Mouse (Mus musculus): ENCODE measurements around the gene Smg5. TPM values are rescaled to one million over a fixed set of nuclear protein-coding genes. Genes with fewer than 3 reads are reported as not detected.

The Smg5 gene
- polyA plus RNA-seq, 1 experiment from 2014 or later: 53.9 TPM

DNA sequence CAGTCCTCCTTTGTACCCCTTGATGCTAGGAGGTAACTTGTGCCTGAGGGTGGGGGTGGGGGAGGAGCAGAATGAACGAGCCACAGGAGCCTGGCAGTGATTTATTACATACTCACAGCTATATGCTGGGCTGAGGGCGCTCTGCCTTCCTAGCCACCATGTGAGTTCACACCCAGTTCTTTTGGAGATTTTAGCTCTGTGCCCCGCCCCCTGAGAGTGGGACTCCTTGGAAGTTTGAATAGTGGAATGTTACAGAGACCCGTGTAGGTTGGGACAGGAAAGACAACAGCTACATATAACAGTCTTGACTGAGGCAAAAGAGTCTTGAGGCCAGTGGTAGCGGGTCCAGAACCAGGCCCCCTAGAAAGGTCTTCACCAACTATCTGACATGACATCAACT is 7.1 kb upstream of the Smg5 start:
- Histone ChIP-seq H3K4me2 (no peak overlapping the region), H3K4me1 (replicated peaks) (peaks cover 14% of the 10 kb centered on the region), H3K4me3 (no peak overlapping the region), H3K9ac (no peak overlapping the region), H3K27ac (ENCODE audit: poor library complexity, severe bottlenecking) (no peak overlapping the region), H3K27me3 (replicated peaks) (no peaks in the 10 kb centered on the region), H3K36me3 (peaks cover 36% of the 10 kb centered on the region), H3K9me3 (replicated peaks) (no peaks in the 10 kb centered on the region)
- WGBS: 78% methylated on average over 5 of the region's 5 CpGs
- no peak for ATAC-seq (ENCODE audit: insufficient number of reproducible peaks, low FRiP score)

DNA sequence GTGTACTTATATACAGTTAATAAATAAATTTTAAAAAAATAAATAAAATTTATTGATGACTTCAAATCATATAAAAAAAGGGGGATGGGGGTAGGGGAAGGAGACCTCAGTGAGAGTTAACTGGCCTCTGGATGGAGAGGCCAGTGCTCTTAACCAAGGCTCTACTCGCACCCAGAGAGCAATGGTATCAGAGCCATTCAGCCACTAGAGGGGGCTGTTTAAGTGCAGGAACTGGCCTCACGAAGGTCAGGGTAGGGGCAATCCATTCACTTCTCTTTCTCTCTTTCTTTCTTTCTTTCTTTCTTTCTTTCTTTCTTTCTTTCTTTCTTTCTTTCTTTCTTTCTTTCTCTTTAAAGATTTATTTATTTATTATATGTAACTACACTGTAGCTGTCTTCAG is 4.8 kb upstream of the Smg5 start:
- H3K4me3 ChIP-seq: no peak overlapping the region
- no peak for ATAC-seq (ENCODE audit: insufficient number of reproducible peaks, low FRiP score)
- H3K27me3 ChIP-seq (replicated peaks): no peaks in the 10 kb centered on the region
- no peak overlapping the region for H3K9ac ChIP-seq
- peaks cover 34% of the 10 kb centered on the region for H3K36me3 ChIP-seq
- peaks cover 15% of the 10 kb centered on the region for H3K4me1 ChIP-seq (replicated peaks)
- no peak overlapping the region for H3K27ac ChIP-seq (ENCODE audit: poor library complexity, severe bottlenecking)
- H3K9me3 ChIP-seq (replicated peaks): no peaks in the 10 kb centered on the region
- H3K4me2 ChIP-seq: no peak overlapping the region
- WGBS: 48% methylated on average over 2 of the region's 2 CpGs

DNA sequence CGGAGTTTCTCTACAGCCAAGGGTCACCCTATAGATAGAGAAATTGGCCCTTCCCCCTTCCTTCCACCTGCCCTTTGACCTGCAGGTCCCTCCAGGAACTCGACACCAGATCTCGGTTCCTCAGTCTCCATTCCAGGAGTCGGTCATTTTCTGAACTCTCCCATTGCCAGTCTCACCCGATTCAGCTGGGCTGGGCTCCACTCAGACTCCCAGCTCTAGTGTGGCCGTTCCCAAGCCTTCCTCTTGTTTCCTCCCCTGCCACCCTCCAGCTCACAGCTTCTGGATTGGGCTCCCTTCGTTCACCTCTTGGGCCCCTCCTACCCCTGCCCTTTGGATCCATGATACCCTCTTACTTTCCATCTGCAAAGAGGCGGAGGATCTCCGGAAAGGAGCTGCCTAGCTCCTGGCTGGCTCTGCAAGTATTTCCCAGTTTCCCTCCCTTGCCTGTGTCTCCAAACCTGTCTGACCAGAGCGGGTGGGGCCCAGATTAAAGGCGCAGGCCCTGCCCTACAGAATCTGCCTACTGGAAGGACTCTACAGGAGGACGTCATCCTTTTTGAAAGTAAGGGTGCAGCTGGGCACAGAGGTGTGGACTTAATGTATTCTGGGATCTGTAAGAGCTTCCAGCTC is 1.9 kb upstream of the Smg5 start:
- H3K9ac ChIP-seq: peak overlapping the region; percentile 53
- 47% methylated on average over 12 of the region's 12 CpGs for WGBS

DNA sequence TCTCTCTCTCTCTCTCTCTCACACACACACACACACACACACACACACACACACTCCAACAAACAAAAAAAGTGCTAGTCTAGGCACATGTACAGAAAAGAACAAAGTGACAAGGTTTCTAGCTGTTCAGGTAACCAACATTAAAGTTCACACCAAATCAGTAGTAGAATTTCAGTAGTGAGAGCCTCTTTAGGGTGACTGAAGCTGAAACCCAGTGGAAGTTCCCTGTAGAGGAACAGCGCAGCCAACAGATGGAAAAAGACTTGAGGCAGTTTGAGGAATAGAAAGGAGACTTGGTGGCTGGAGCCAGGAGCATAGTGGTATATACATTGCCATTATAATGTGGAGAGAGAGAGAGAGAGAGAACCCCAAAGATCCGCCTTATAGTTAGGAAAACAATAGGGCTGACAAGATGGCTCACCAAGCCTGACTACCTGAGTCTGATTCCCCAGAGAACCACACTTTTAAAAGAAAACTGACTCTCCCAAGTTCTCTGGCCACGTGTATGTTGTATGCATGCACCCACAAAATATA is 1.1 kb upstream of the Smg5 start:
- peak overlapping the region; percentile 92 for H3K4me3 ChIP-seq
- no peak for ATAC-seq (ENCODE audit: insufficient number of reproducible peaks, low FRiP score)

More for the DNA sequence above, 1.9 kb upstream of the Smg5 start:
- Histone ChIP-seq H3K4me2 (peak overlapping the region; percentile 81), H3K27me3 (replicated peaks) (no peaks in the 10 kb centered on the region), H3K4me1 (replicated peaks) (peaks cover 33% of the 10 kb centered on the region), H3K36me3 (peaks cover 13% of the 10 kb centered on the region), H3K9me3 (replicated peaks) (no peaks in the 10 kb centered on the region), H3K4me3 (no peak overlapping the region), H3K27ac (ENCODE audit: poor library complexity, severe bottlenecking) (no peak overlapping the region)
- no peak for ATAC-seq (ENCODE audit: insufficient number of reproducible peaks, low FRiP score)

DNA sequence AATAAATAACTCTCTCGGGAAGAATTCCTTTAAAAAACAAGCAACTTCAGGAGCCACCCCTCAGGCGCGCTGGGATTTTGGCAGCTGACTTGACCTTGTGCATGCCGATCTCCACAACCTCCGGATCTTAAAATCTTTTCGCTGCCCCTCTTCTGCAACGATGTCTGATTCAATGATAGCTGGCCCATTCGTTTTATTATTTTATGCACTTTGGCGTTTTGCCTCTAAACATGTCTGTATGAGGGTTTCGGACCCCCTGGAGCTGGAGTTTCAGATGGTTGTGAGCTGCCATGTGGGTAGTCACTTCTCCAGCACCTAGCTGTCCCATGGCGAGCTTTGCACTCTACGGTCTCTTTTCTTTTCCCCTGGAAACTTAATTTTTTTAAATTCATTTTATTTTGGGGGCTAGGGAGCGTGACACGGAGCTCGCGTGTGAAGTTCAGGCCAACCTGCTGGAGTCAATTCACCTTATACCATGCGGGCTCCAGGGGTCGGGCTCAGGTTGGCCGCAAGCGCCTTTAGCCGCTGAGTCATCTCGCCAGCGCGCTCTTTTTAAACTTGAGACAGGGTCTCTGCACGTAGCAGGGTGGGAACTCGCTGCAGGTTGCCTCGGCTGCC is 515 bp upstream of the Smg5 start:
- Histone ChIP-seq H3K27ac (ENCODE audit: poor library complexity, severe bottlenecking) (peak overlapping the region; percentile 96), H3K27me3 (replicated peaks) (no peaks in the 10 kb centered on the region), H3K4me1 (replicated peaks) (peaks cover 35% of the 10 kb centered on the region), H3K4me2 (peak overlapping the region; percentile 81), H3K4me3 (peak overlapping the region; percentile 92), H3K9me3 (replicated peaks) (no peaks in the 10 kb centered on the region), H3K9ac (peak overlapping the region; percentile 95), H3K36me3 (peaks cover 3% of the 10 kb centered on the region; the same call in 1 of the 2 replicates)
- WGBS: 1% methylated on average over 27 of the region's 27 CpGs
- peak; percentile 52 for ATAC-seq (ENCODE audit: insufficient number of reproducible peaks, low FRiP score)

More for the DNA sequence above, 1.1 kb upstream of the Smg5 start:
- peaks cover 7% of the 10 kb centered on the region; the same call in 1 of the 2 replicates for H3K36me3 ChIP-seq
- peaks cover 35% of the 10 kb centered on the region for H3K4me1 ChIP-seq (replicated peaks)
- H3K9ac ChIP-seq: peak overlapping the region; percentile 95
- H3K27me3 ChIP-seq (replicated peaks): no peaks in the 10 kb centered on the region
- 38% methylated on average over 3 of the region's 3 CpGs for WGBS
- H3K4me2 ChIP-seq: peak overlapping the region; percentile 81
- H3K9me3 ChIP-seq (replicated peaks): no peaks in the 10 kb centered on the region
- peak overlapping the region; percentile 96; the same call in 1 of the 2 replicates for H3K27ac ChIP-seq (ENCODE audit: poor library complexity, severe bottlenecking)

DNA sequence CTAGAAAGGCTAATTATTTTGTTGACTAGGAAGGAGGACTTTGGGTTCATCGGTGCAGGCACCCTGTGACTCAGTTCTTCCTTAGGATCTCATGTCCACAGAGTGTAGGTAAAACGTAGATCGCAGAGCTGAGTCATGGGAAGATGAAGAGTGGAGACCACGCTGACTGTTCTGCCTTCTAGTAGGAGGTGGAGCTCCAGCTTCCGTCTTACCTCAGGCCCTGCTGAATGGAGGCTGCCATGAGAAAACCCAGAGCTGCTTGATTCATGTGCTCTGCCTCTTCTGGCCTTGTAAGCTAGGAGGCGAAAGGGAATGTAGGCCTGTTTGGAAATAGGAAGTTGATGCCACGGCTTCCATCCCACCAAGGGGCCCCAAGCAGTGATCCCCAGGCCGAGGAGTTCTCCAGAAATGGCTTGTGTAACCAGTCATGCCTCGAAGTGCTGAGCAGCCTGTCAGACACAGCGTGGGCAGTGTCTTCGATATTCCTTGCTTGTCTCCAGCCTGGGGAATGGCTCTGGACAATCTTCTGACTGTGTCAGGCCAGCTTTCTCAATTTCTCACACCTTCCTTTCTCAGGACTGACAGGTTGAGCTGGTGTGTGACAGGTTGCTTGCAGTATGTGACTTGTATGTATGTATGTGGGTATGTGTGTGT is 1.4 kb downstream of the Smg5 start:
- H3K27ac ChIP-seq (ENCODE audit: poor library complexity, severe bottlenecking): peak overlapping the region; percentile 37
- H3K36me3 ChIP-seq: peaks cover 15% of the 10 kb centered on the region
- no peaks in the 10 kb centered on the region for H3K27me3 ChIP-seq (replicated peaks)
- peaks cover 35% of the 10 kb centered on the region for H3K4me1 ChIP-seq (replicated peaks)
- peak overlapping the region; percentile 45 for H3K9ac ChIP-seq
- H3K9me3 ChIP-seq (replicated peaks): no peaks in the 10 kb centered on the region
- peak overlapping the region; percentile 81 for H3K4me2 ChIP-seq
- 47% methylated on average over 11 of the region's 11 CpGs for WGBS
- H3K4me3 ChIP-seq: peak overlapping the region; percentile 92
- peak; percentile 48; the same call in 1 of the 2 replicates for ATAC-seq (ENCODE audit: insufficient number of reproducible peaks, low FRiP score)

DNA sequence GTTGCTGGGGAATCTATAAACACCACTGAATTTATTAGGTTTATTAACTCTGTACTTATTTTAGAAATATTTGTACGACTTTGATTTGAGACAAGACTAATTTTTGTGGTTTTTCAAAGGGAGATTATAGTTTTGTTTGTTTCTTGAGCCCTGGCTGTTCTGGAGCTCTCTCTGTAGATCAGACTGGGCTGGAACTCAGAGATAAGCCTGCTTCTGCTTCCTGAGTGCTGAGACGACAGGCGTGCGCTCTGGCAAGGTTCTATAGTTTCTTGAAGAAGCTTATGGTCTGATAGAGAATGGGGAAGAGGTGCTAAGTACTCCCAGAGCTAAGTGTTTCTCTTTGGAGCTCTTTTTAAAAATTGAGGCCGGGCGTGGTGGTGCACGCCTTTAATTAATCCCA is 2.3 kb downstream of the Smg5 start:
- Histone ChIP-seq H3K36me3 (peaks cover 23% of the 10 kb centered on the region), H3K4me1 (replicated peaks) (peaks cover 35% of the 10 kb centered on the region), H3K9ac (no peak overlapping the region), H3K9me3 (replicated peaks) (no peaks in the 10 kb centered on the region), H3K27me3 (replicated peaks) (no peaks in the 10 kb centered on the region), H3K27ac (ENCODE audit: poor library complexity, severe bottlenecking) (no peak overlapping the region), H3K4me3 (no peak overlapping the region), H3K4me2 (no peak overlapping the region)
- WGBS: 63% methylated on average over 7 of the region's 7 CpGs
- no peak for ATAC-seq (ENCODE audit: insufficient number of reproducible peaks, low FRiP score)

DNA sequence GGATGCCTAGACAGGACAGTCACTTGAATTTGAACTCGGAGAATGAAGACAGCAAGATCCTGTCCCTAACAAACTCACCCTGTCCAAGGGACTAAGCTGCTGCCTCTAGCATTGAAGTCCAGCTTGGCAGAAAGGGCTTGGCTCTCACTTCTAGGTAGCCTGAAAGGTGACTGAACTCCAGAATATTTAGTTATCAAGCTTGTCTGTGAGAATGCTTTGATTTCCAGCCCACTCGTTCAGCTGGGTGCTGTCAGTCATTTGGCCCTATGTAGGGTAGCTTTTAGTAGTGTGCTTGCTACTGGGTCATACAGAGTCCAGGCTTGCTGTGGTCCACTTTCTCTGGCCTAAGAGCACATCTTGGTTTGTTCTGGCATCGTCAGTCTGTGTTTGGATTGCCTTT is 2.9 kb downstream of the Smg5 start:
- H3K4me3 ChIP-seq: no peak overlapping the region
- H3K4me1 ChIP-seq (replicated peaks): peaks cover 32% of the 10 kb centered on the region
- H3K9me3 ChIP-seq (replicated peaks): no peaks in the 10 kb centered on the region
- H3K36me3 ChIP-seq: peaks cover 30% of the 10 kb centered on the region
- 61% methylated on average over 3 of the region's 3 CpGs for WGBS
- no peak overlapping the region for H3K27ac ChIP-seq (ENCODE audit: poor library complexity, severe bottlenecking)
- H3K27me3 ChIP-seq (replicated peaks): no peaks in the 10 kb centered on the region
- H3K4me2 ChIP-seq: 0 out of 2 replicates have a peak overlapping the region, but pooled peaks have one; percentile 28
- H3K9ac ChIP-seq: no peak overlapping the region; the same call in 1 of the 2 replicates
- no peak for ATAC-seq (ENCODE audit: insufficient number of reproducible peaks, low FRiP score)

DNA sequence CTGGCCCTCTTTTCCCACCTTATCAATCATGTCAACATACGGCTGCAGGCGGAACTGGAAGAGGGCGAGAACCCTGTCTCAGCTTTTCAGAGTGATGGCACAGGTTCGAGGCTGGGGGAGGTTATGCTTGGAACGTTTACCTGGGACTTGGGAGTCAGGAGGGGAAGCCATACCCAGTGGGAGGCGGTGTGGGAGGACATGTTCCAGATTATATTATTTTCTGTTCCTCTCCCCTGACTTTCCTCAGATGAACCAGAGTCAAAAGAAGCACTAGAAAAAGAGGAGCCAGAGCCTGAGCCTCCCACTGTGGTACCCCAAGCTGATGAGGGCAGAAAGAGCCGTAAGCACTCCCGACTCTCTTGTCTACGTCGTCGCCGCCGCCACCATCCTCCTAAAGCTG is 14.7 kb downstream of the Smg5 start:
- WGBS: 76% methylated on average over 13 of the region's 13 CpGs
- ATAC-seq (ENCODE audit: insufficient number of reproducible peaks, low FRiP score): 0 out of 2 replicates have a peak, but pooled peaks have one; percentile 22
- Histone ChIP-seq H3K27ac (ENCODE audit: poor library complexity, severe bottlenecking) (no peak overlapping the region), H3K4me2 (no peak overlapping the region), H3K4me1 (replicated peaks) (no peaks in the 10 kb centered on the region), H3K36me3 (peaks cover 98% of the 10 kb centered on the region), H3K27me3 (replicated peaks) (no peaks in the 10 kb centered on the region), H3K9me3 (replicated peaks) (no peaks in the 10 kb centered on the region), H3K9ac (no peak overlapping the region), H3K4me3 (no peak overlapping the region)

DNA sequence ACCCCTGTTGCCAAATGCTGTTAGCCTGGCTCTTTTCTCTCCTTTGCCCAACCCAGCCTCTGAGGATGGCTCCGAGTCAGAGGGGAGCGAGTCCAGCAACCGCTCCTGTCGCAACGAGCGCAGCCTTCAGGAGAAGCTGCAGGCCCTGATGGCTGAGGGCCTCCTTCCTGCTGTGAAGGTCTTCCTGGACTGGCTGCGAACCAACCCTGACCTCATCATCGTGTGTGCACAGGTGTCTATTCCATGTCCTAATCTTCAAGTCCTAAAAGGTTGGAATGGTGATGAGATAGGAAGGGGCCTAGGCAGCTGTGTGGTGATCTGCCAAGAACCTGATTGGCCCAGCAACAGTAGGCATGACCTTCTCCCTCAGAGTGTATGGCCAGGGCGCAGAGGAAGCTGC is 16.8 kb downstream of the Smg5 start:
- Histone ChIP-seq H3K9me3 (replicated peaks) (no peaks in the 10 kb centered on the region), H3K36me3 (peaks cover 98% of the 10 kb centered on the region), H3K27ac (ENCODE audit: poor library complexity, severe bottlenecking) (no peak overlapping the region), H3K9ac (no peak overlapping the region), H3K4me1 (replicated peaks) (no peaks in the 10 kb centered on the region), H3K27me3 (replicated peaks) (no peaks in the 10 kb centered on the region), H3K4me3 (no peak overlapping the region), H3K4me2 (no peak overlapping the region)
- WGBS: 90% methylated on average over 9 of the region's 9 CpGs
- no peak for ATAC-seq (ENCODE audit: insufficient number of reproducible peaks, low FRiP score)
